Mouse (Mus musculus) megakaryocyte, embryonic 14.5 days (primary cell): ENCODE data around the gene Slc16a1. TPM values are rescaled to one million over a fixed set of nuclear protein-coding genes. Genes with fewer than 3 reads are reported as not detected.

ENCODE experiments used
- H3K27me3 ChIP-seq: replicated peaks from 2 replicates; pipeline ENCODE3; 2012; ENCODE audit warnings: inconsistent platforms
- H3K36me3 ChIP-seq: replicated peaks from 2 replicates; pipeline ENCODE3; 2012; ENCODE audit warnings: low read length, inconsistent platforms, mixed read lengths
- H3K4me1 ChIP-seq: 2 replicates; pipeline ENCODE4 v1.6.1; 2012; ENCODE audit warnings: inconsistent platforms
- H3K4me3 ChIP-seq: replicated peaks from 2 replicates; pipeline ENCODE3; 2012; ENCODE audit warnings: moderate library complexity, mild to moderate bottlenecking, inconsistent platforms
- H3K9me3 ChIP-seq: 2 replicates; pipeline ENCODE4 v1.6.1; 2012; ENCODE audit warnings: inconsistent platforms
- FLI1 ChIP-seq: IDR thresholded peaks from 2 replicates; pipeline ENCODE4 v1.6.1; 2012; ENCODE audit warnings: low read length, inconsistent platforms, mixed read lengths
- GATA1 ChIP-seq: IDR thresholded peaks from 3 replicates; pipeline ENCODE4 v1.6.1; 2012; ENCODE audit warnings: mixed read lengths, low read length, inconsistent platforms, borderline replicate concordance
- polyA plus RNA-seq: library from polyadenylated mRNA; stranded (reverse); fragments of >175 nt; gene quantifications from 2 replicates; pipeline ENCODE4 v1.2.3, GENCODE M21; 2012; ENCODE audit warnings: low replicate concordance; ENCODE audit not compliant: insufficient read depth

Gene Slc16a1
- polyA plus RNA-seq, 1 experiment: 8.0 TPM

DNA sequence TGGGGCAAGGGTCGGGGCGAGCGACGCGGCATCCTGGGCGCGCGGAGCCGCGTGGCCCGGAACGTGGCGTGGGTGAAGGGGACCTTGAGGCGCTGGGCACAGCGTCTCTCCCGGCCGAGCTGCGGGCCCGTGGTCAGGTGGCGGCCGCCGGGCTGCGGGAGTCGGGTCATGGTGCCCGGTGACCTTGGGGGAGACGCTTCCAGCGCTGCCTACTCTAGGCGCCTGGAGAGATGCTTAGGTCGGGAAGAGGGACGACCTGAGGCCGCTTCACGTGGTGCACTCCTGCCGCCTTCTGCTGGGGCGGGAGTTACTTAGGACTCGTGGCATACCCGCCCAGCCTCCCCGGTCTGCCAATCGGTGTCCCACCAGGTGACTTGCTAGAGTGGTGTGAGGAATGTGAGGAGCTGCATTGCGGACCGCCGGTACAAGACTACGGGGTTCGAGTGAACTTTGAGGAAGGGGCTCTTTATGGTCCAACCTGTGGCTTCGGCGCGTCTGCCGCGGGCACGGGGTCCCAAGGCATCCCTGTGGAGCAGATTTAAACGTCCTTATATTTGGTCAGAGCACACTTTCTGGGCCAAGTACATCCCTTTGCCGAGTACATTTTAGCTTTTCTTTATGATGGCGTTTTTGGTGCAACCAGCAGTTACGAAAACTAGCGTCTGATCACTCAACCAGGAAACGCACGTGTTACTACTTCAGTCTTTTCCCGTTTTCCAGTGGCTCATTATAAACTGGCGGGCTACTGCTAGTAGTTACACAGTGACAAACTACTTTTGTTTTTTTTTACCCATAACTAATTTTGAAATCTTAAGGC lies 672 bp downstream of the Slc16a1 start:
- Histone ChIP-seq H3K4me1 (peaks cover 65% of the 10 kb centered on the region), H3K27me3 (no peaks in the 10 kb centered on the region), H3K4me3 (peak overlapping the region; percentile 97), H3K36me3 (peaks cover 5% of the 10 kb centered on the region), H3K9me3 (no peaks in the 10 kb centered on the region)
- no peak for TF ChIP-seq GATA1
- no peak for TF ChIP-seq FLI1

DNA sequence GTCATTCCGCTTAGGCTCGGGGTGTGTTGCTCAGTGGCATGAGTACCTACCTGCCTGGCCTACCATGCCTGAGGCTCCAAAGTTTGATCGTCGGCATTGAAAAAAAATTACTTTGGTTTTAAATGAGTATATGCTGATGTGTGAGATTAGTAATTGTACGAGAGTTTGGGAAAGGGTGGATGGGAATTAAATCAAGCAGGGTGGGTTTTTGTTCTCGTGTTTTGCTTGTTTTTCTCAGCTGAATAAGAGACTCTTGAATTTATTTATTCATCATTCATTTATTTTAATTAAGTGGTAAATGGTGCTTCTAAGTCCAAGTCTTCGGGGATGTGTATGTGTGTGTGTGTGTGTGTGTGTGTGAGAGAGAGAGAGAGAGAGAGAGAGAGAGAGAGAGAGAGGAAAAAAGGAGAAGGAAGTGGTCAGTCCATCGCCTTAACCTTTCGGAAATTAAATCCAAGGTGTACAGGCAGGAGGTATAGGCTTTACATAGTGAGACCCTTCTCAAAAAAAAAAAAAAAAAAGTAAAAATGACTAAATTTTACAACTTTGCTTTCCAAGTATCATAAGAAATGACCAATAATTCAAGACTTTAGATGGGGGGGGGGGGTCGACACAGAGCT lies 1.4 kb downstream of the Slc16a1 start:
- TF ChIP-seq GATA1 (no peak), FLI1 (no peak)
- Histone ChIP-seq H3K27me3 (no peaks in the 10 kb centered on the region), H3K4me1 (peaks cover 73% of the 10 kb centered on the region), H3K9me3 (no peaks in the 10 kb centered on the region), H3K36me3 (no peaks in the 10 kb centered on the region), H3K4me3 (peak overlapping the region; percentile 97)

GRCm38 (mm10) chr3:104640855-104641254 lies 2.4 kb downstream of the Slc16a1 start:
- no peak for TF ChIP-seq GATA1
- Histone ChIP-seq H3K4me3 (no peak overlapping the region), H3K27me3 (no peaks in the 10 kb centered on the region), H3K9me3 (no peaks in the 10 kb centered on the region), H3K36me3 (no peaks in the 10 kb centered on the region), H3K4me1 (peaks cover 78% of the 10 kb centered on the region)

DNA sequence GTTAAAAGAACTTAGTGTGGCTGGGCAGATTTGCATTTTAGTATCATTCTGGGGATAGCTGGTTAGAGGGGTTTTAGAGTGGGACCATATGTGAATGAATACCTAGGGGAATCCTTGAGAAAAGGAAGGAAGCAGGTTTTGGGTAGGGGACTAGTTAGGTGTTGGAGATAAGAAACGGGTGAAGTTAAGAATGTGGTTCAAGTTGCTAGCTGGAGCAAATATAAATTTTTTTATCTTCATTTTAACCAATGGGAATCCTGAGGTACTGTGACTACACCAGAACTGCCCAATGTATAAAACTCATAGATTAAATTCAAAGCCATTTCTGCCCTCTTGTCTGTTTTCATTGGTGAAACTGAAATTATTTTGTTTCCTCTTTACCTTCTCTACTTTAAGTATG lies 2.8 kb downstream of the Slc16a1 start:
- TF ChIP-seq GATA1: no peak
- Histone ChIP-seq H3K4me3 (no peak overlapping the region), H3K27me3 (no peaks in the 10 kb centered on the region), H3K36me3 (no peaks in the 10 kb centered on the region), H3K4me1 (peaks cover 79% of the 10 kb centered on the region), H3K9me3 (no peaks in the 10 kb centered on the region)

GRCm38 (mm10) chr3:104643113-104643512 lies 4.6 kb downstream of the Slc16a1 start:
- TF ChIP-seq GATA1 (no peak), FLI1 (no peak)
- H3K4me1 ChIP-seq: peaks cover 74% of the 10 kb centered on the region
- no peaks in the 10 kb centered on the region for H3K36me3 ChIP-seq

DNA sequence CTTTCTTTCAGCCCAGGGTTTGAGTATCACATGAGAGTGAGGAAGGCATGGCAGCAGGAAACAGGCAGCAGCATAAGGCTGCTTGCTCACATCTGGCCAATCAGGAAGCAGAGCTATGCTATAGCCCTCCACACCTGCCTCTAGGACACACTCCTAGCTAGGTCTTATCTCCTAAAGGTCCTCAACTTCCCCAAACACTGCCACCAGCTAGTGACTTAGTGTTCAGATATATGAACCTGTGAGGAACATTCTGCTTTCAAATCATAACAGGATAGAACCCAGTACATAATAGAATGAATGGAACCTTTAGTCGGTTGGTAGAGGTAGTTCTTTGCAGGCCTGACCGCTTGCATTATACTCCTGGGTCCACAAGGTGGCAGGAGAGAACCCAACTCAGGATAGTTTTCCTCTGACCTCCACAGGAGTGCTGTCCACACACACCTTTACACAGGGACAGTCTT lies 5.4 kb downstream of the Slc16a1 start:
- Histone ChIP-seq H3K36me3 (no peaks in the 10 kb centered on the region), H3K4me3 (peak overlapping the region; percentile 19), H3K27me3 (no peaks in the 10 kb centered on the region), H3K4me1 (peaks cover 79% of the 10 kb centered on the region), H3K9me3 (no peaks in the 10 kb centered on the region)
- TF ChIP-seq GATA1: no peak
- TF ChIP-seq FLI1: no peak

More at GRCm38 (mm10) chr3:104643113-104643512, 4.6 kb downstream of the Slc16a1 start:
- Histone ChIP-seq H3K27me3 (no peaks in the 10 kb centered on the region), H3K4me3 (no peak overlapping the region), H3K9me3 (no peaks in the 10 kb centered on the region)

DNA sequence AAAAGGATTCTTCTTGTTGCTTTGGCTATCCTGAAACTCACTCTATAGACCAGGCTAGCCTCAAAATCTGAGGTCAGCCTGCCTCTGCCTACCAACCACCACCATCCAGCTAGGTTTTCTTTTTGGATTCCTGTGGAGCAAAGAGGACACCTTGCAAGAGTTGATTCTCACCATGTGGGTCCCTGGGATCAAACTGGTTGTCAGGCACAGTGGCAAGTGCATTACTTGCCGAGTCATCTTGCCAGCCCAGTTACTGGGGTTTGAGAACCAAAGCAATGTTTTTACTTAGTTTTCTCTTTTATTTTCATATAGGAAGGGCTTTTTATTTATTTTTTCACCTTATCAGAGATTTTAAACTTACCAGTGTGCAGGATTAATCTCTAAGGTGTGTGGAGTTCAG lies 5.9 kb downstream of the Slc16a1 start:
- TF ChIP-seq GATA1: no peak
- TF ChIP-seq FLI1: no peak
- Histone ChIP-seq H3K36me3 (peaks cover 5% of the 10 kb centered on the region), H3K27me3 (no peaks in the 10 kb centered on the region), H3K4me1 (peaks cover 79% of the 10 kb centered on the region), H3K4me3 (no peak overlapping the region), H3K9me3 (no peaks in the 10 kb centered on the region)

GRCm38 (mm10) chr3:104654219-104654618 lies 15.8 kb downstream of the Slc16a1 start:
- TF ChIP-seq FLI1 (no peak), GATA1 (no peak)
- Histone ChIP-seq H3K27me3 (no peaks in the 10 kb centered on the region), H3K4me1 (peaks cover 27% of the 10 kb centered on the region), H3K9me3 (no peaks in the 10 kb centered on the region), H3K36me3 (peaks cover 91% of the 10 kb centered on the region), H3K4me3 (no peak overlapping the region)

DNA sequence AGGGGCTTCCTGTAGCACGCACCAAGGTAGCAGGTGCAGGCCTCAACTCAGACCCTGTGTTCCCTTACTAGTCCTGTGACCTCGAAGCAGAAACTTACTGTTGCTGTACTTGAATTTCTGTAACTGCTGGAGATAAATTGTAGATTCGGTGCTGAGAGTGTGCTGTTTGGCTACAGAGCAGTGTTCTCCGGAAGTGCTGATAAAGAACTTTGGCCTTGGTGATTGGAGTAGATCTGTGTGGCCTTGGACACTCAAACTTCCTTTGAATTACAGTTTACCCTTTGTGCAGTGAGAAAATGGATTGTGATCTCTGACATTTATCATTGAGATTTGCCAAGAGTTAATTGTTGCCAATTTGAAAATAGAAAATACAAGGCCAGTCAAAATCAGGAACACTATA lies 16.5 kb downstream of the Slc16a1 start:
- Histone ChIP-seq H3K9me3 (no peaks in the 10 kb centered on the region), H3K4me3 (no peak overlapping the region), H3K4me1 (peaks cover 24% of the 10 kb centered on the region), H3K36me3 (peaks cover 90% of the 10 kb centered on the region), H3K27me3 (no peaks in the 10 kb centered on the region)
- TF ChIP-seq GATA1 (no peak), FLI1 (no peak)

DNA sequence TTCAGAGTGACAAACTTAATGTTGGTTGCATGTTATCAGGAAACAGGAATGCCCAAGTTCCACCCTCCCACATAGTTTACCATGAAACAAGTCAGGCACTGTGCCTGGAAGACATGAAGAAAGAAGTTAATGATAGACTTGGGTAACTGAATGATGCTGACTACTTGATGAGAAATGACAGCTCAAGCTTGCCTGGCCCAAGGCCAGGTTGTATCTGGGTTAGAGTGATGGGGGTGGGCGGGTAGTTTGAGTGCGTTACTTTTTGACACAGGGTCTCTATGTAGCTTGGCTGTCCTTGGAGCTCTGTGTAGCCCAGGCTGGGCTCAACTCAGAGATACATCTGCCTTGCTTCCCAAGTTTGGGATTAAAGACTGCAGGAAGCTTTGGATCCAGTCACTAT lies 20.2 kb downstream of the Slc16a1 start:
- no peaks in the 10 kb centered on the region for H3K9me3 ChIP-seq
- no peaks in the 10 kb centered on the region for H3K27me3 ChIP-seq
- no peak for TF ChIP-seq GATA1
- no peak for TF ChIP-seq FLI1
- H3K4me1 ChIP-seq: peaks cover 26% of the 10 kb centered on the region
- H3K36me3 ChIP-seq: peaks cover 54% of the 10 kb centered on the region
- no peak overlapping the region for H3K4me3 ChIP-seq
